Mouse (Mus musculus): Measurements from ENCODE around the gene Ly86. TPM values are rescaled to one million over a fixed set of nuclear protein-coding genes. Genes with fewer than 3 reads are reported as not detected.

Ly86 gene
- polyA plus RNA-seq, 1 experiment = not detected

DNA sequence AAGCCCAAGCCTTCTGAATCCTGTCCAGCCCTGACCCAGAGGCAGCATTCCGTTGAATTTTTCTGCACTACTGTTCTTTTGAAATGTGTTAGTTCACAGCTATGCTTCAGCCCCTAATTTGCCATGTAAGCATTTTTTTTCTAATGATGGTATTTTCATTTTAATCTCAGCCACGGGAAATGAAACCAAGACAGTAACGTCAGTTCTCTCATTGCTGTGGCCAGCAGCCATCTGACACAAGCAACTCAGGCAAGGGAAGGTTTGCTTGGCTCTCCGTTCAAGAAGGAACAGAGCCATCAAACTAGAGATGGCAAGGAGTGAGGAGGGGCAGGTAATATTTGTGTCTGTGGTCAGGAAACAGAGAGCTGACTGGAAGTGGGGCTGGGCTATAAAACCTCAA is 7.7 kb upstream of the Ly86 start:
- TF ChIP-seq GATA1 (IDR thresholded peaks at IDR 0.05; ENCODE audit: low read length) = no peak

DNA sequence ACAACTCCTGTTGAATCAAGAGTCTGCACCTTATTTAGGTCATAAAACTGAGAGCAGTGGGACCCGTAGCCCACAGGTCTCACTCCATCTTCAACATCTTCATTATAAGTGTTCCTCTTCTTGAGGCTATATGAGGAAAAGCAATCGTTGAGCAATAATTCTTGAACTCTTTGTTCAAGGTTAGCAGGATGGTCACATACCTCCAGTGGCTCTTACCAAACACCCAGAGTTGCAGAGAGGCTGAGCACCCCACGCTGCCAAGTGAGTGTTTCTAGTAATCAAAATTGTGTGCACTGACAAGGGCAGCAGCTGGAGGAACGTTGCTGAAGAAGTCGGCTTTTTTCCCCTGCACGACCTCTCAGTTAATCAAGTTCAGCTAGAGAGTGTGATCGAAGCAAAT is 7.1 kb upstream of the Ly86 start:
- no peak for TF ChIP-seq GATA1 (IDR thresholded peaks at IDR 0.05; ENCODE audit: low read length)

GRCm38 (mm10) chr13:37342804-37343203 is 2.2 kb upstream of the Ly86 start:
- no peak for TF ChIP-seq GATA1 (IDR thresholded peaks at IDR 0.05; ENCODE audit: low read length)

GRCm38 (mm10) chr13:37345823-37346222 is 815 bp downstream of the Ly86 start:
- TF ChIP-seq GATA1 (IDR thresholded peaks at IDR 0.05; ENCODE audit: low read length) = no peak

DNA sequence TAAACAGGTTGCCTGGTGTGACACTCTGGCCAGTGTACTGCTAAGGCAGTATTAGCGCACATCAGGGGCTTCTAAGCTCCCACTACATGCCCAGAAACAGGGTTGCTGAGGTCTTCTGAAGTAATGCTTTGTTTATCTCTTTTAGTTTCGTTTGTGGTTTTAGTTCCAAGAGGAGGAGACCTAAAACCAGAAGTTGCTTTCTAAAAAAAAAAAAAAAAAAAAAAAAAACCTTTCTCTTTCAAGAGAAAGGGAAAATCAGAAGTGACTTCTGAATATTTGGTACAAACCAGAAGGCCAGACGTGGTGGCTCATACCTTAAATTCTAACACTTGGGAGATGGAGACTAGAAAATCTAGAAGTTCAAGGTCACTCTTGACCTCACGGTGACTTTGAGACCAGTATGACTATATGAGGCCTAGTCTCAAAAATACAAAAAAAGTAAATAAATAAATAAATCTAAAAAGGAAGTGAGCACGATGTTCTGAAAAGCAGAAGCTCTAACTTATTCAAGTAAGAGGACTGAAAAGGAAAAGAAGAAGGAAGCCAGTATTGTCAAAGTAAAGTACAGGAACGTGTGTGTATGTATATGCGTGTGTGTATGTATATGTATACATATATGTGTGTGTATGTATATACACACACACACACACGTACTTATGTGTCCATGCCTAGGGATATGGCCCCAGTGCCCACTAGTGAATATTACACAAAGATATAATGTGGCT is 3.0 kb downstream of the Ly86 start:
- no peak for TF ChIP-seq GATA1 (IDR thresholded peaks at IDR 0.05; ENCODE audit: low read length)

DNA sequence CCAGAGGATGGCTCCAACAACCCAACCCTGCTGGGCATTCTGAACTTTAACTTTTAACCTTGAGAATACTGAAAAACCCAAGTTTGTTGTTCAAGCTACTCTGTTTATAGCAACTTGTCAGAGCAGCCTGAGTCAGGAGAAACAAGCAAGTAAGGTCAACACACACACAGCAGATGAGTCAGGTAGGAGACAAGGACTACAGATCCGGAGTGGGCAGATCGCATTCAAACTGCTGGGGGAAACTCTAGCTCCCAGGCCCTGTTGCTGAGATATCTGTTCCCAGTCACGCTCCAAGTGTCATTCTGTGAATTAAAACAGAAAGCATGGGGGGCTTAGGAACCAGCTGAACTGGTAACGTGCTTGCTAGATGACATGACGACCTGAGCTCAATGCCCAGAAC is 4.0 kb downstream of the Ly86 start:
- no peak for TF ChIP-seq GATA1 (IDR thresholded peaks at IDR 0.05; ENCODE audit: low read length)

- TF ChIP-seq GATA1 (IDR thresholded peaks at IDR 0.05; ENCODE audit: low read length) = no peak
Measured at GRCm38 (mm10) chr13:37353016-37353415, 8.0 kb downstream of the Ly86 start.

DNA sequence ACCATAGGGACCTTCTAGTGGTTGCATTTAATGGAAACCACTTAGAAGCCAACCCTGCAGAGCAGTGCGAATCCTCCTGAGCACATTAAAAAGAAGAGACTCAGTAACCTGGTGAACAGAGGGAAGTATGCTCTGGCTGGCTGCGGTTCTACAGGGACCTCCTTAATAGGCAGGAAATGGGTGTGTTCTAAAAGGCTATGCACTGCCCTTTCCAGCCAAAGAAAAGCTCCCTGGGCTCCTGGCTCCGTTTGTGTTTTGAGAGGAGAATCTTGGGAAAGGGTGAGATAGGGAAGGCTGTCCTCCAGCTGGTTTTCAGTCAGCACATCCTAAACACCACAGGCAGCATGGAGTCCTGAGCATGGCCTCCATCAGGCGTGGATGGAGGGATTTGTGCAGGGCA is 8.9 kb downstream of the Ly86 start:
- no peak for TF ChIP-seq GATA1 (IDR thresholded peaks at IDR 0.05; ENCODE audit: low read length)

GRCm38 (mm10) chr13:37354432-37354831 is 9.4 kb downstream of the Ly86 start:
- no peak for TF ChIP-seq GATA1 (IDR thresholded peaks at IDR 0.05; ENCODE audit: low read length)

DNA sequence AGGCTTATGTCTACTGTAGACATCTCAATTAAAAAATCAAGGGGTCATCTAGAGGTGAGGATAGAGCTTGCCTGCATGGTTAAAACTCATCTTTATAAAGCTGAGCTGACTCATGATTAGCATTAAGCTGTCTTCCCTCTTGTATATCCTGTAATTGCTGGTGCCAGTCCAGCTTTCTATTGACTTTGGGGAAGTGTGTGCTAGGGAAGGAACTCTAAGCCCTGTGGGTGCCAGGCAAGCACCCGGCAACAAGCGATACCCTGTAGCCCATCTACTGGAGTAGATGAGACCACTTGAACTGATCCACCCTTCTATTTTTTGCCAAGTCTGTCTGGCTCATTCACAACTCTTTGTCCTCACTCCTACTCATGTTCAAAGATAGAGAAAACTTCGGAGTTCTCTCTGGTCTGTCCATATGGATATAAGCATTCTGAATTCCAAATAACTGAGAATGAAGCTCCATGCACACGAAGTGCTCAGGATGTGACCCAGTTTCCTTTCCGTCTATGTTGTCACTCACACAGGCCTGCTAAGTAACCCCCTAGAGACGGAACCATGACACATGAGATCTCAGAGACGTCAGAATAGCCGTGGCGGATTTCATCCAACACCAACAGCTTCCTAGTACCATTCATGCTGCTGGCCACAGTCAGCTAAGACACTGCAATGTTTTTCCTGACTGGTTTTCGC is 10.8 kb downstream of the Ly86 start:
- no peak for TF ChIP-seq GATA1 (IDR thresholded peaks at IDR 0.05; ENCODE audit: low read length)

DNA sequence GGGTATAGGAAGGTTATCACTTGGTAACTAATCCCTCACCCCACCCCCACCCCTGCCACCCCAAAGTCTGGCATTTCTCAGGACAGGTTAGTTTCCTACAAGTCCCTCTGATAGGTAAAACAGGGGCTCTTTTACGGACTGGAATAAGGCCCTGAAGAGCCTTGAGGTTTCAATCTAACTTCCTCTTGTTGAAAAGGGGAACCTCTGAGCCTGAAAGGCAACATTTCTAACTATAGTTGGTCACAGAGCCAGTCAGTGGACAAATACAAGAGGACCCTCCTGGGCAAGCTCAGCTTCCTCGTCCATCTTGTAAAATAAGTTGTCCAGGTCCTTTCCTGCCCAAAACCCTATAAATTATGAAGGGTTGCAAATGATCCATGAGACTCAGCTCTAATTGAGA is 11.5 kb downstream of the Ly86 start:
- TF ChIP-seq GATA1 (IDR thresholded peaks at IDR 0.05; ENCODE audit: low read length) = no peak

GRCm38 (mm10) chr13:37358112-37358511 is 13.1 kb downstream of the Ly86 start:
- no peak for TF ChIP-seq GATA1 (IDR thresholded peaks at IDR 0.05; ENCODE audit: low read length)

- TF ChIP-seq GATA1 (IDR thresholded peaks at IDR 0.05; ENCODE audit: low read length) = no peak
Measured at GRCm38 (mm10) chr13:37361249-37361648, 16.2 kb downstream of the Ly86 start.

DNA sequence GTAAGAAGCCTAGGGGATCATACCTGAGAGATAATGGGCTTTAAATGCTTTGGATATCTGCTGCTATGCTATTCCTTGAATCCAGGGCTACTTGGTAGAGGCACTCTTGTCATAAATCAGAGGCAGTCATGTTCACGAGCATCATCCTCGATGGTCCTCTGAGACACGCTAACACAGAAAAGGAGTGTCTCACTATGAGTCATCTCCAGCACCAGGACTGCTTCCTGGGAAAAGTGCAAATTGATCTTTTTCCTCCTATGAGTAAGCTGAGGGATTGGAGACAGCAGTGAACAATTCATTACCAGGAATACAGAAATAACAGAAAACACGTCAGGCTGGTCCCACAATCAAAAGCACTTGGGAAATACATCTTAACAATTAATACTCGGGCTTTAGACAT is 19.3 kb downstream of the Ly86 start:
- TF ChIP-seq GATA1 (IDR thresholded peaks at IDR 0.05; ENCODE audit: low read length) = no peak

- TF ChIP-seq GATA1 (IDR thresholded peaks at IDR 0.05; ENCODE audit: low read length) = no peak
Measured at GRCm38 (mm10) chr13:37376411-37376810, 31.4 kb downstream of the Ly86 start.

- no peak for TF ChIP-seq GATA1 (IDR thresholded peaks at IDR 0.05; ENCODE audit: low read length)
Measured at GRCm38 (mm10) chr13:37388222-37389202, 43.5 kb downstream of the Ly86 start.
